Mouse (Mus musculus): ENCODE data around the gene Oas1c. TPM values are rescaled to one million over a fixed set of nuclear protein-coding genes. Genes with fewer than 3 reads are reported as not detected.

Oas1c gene
- polyA plus RNA-seq, 1 experiment, result 1.2 TPM

- DNase-seq, result peak; percentile 20 to 50
- WGBS, result 16% methylated on average over 2 of the region's 2 CpGs
- no peak overlapping the region for H3K4me3 ChIP-seq (replicated peaks; ENCODE audit: insufficient read depth, low read depth, low read length)
- H3K27me3 ChIP-seq (ENCODE audit: control insufficient read depth, insufficient read depth, low read length), result no peaks in the 10 kb centered on the region
- H3K4me1 ChIP-seq (ENCODE audit: control insufficient read depth, insufficient read depth, low read length), result no peaks in the 10 kb centered on the region
- TF ChIP-seq CTCF (IDR thresholded peaks at IDR 0.05; ENCODE audit: borderline replicate concordance, insufficient read depth, low read depth, low read length) (peak; percentile 65; the same call in 1 of the 2 replicates), POLR2A (IDR thresholded peaks at IDR 0.05; ENCODE audit: borderline replicate concordance, insufficient read depth, low read length) (no peak)
- H3K27ac ChIP-seq (ENCODE audit: insufficient read depth, low read length), result no peak overlapping the region
Observed at GRCm38 (mm10) chr5:120793043-120793442, 19.3 kb downstream of the Oas1c start.

GRCm38 (mm10) chr5:120787042-120787441 is 25.3 kb downstream of the Oas1c start:
- Histone ChIP-seq H3K27ac (ENCODE audit: insufficient read depth, low read length) (no peak overlapping the region), H3K4me3 (replicated peaks; ENCODE audit: insufficient read depth, low read depth, low read length) (no peak overlapping the region), H3K4me1 (ENCODE audit: control insufficient read depth, insufficient read depth, low read length) (no peaks in the 10 kb centered on the region), H3K27me3 (ENCODE audit: control insufficient read depth, insufficient read depth, low read length) (no peaks in the 10 kb centered on the region)
- WGBS, result 56% methylated on average over 3 of the region's 3 CpGs
- TF ChIP-seq CTCF (IDR thresholded peaks at IDR 0.05; ENCODE audit: borderline replicate concordance, insufficient read depth, low read depth, low read length) (no peak), POLR2A (IDR thresholded peaks at IDR 0.05; ENCODE audit: borderline replicate concordance, insufficient read depth, low read length) (no peak)
- no peak for DNase-seq

DNA sequence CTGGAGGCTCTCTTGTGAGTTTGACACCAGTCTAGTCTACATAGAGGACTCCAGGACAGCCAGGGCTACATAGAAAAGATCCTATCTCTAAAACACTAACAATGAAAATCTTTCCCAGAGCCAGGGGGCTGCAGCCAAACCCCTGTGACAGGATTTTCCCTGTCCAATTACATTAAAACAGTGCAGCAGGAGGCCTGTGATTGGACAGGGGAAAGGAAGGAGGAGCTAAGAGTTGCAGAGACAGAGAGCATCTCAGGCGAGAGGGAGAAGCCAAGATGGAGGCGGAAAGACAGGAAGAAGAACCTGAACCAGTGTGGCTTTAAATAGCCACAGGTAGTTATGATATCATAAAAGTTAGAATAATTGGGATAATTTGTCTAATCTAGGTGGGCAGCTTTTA is 29.9 kb downstream of the Oas1c start:
- Histone ChIP-seq H3K27ac (ENCODE audit: insufficient read depth, low read length) (no peak overlapping the region), H3K4me1 (ENCODE audit: control insufficient read depth, insufficient read depth, low read length) (no peaks in the 10 kb centered on the region), H3K4me3 (replicated peaks; ENCODE audit: insufficient read depth, low read depth, low read length) (no peak overlapping the region), H3K27me3 (ENCODE audit: control insufficient read depth, insufficient read depth, low read length) (no peaks in the 10 kb centered on the region)
- no peak for DNase-seq
- WGBS, result 79% methylated on average over 2 of the region's 2 CpGs
- TF ChIP-seq POLR2A (IDR thresholded peaks at IDR 0.05; ENCODE audit: borderline replicate concordance, insufficient read depth, low read length) (no peak), CTCF (IDR thresholded peaks at IDR 0.05; ENCODE audit: borderline replicate concordance, insufficient read depth, low read depth, low read length) (no peak)

GRCm38 (mm10) chr5:120781646-120782045 is 30.7 kb downstream of the Oas1c start:
- 81% methylated on average over 1 of the region's 1 CpGs for WGBS
- no peak overlapping the region for H3K4me3 ChIP-seq (replicated peaks; ENCODE audit: insufficient read depth, low read depth, low read length)
- H3K27ac ChIP-seq (ENCODE audit: insufficient read depth, low read length), result no peak overlapping the region
- no peaks in the 10 kb centered on the region for H3K4me1 ChIP-seq (ENCODE audit: control insufficient read depth, insufficient read depth, low read length)
- no peaks in the 10 kb centered on the region for H3K27me3 ChIP-seq (ENCODE audit: control insufficient read depth, insufficient read depth, low read length)
- DNase-seq, result no peak
- TF ChIP-seq CTCF (IDR thresholded peaks at IDR 0.05; ENCODE audit: borderline replicate concordance, insufficient read depth, low read depth, low read length), result no peak
- no peak for TF ChIP-seq POLR2A (IDR thresholded peaks at IDR 0.05; ENCODE audit: borderline replicate concordance, insufficient read depth, low read length)

DNA sequence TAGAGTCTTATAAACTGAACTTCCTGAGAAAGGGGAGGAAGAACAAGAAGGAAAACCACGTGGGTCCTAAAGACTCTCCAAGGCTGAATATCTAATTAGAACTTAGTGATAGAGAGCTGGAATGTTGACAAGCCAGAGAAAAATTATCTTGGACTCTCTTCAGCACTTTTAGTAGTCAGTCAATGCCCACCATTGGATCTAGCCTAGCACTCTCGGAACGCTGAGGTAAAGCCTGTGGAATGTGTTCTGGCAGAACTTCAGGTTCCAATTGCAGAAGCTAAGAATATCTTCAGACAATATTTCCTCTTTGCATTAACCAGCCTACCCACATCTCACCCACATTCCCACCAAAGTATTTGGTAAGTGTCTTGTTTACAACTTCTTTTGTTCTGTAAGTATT is 32.4 kb downstream of the Oas1c start:
- WGBS, result 38% methylated on average over 3 of the region's 3 CpGs
- Histone ChIP-seq H3K4me1 (ENCODE audit: control insufficient read depth, insufficient read depth, low read length) (no peaks in the 10 kb centered on the region), H3K27ac (ENCODE audit: insufficient read depth, low read length) (no peak overlapping the region), H3K4me3 (replicated peaks; ENCODE audit: insufficient read depth, low read depth, low read length) (no peak overlapping the region), H3K27me3 (ENCODE audit: control insufficient read depth, insufficient read depth, low read length) (no peaks in the 10 kb centered on the region)
- no peak for DNase-seq
- TF ChIP-seq CTCF (IDR thresholded peaks at IDR 0.05; ENCODE audit: borderline replicate concordance, insufficient read depth, low read depth, low read length), result no peak
- no peak for TF ChIP-seq POLR2A (IDR thresholded peaks at IDR 0.05; ENCODE audit: borderline replicate concordance, insufficient read depth, low read length)

GRCm38 (mm10) chr5:120778941-120779340 is 33.4 kb downstream of the Oas1c start:
- 83% methylated on average over 2 of the region's 2 CpGs for WGBS
- no peak overlapping the region for H3K27ac ChIP-seq (ENCODE audit: insufficient read depth, low read length)
- H3K4me1 ChIP-seq (ENCODE audit: control insufficient read depth, insufficient read depth, low read length), result no peaks in the 10 kb centered on the region
- H3K4me3 ChIP-seq (replicated peaks; ENCODE audit: insufficient read depth, low read depth, low read length), result no peak overlapping the region
- no peaks in the 10 kb centered on the region for H3K27me3 ChIP-seq (ENCODE audit: control insufficient read depth, insufficient read depth, low read length)
- no peak for DNase-seq
- no peak for TF ChIP-seq POLR2A (IDR thresholded peaks at IDR 0.05; ENCODE audit: borderline replicate concordance, insufficient read depth, low read length)
- no peak for TF ChIP-seq CTCF (IDR thresholded peaks at IDR 0.05; ENCODE audit: borderline replicate concordance, insufficient read depth, low read depth, low read length)

- Histone ChIP-seq H3K4me3 (replicated peaks; ENCODE audit: insufficient read depth, low read depth, low read length) (no peak within 1 kb of the TSS), H3K27me3 (ENCODE audit: control insufficient read depth, insufficient read depth, low read length) (no peaks in the 10 kb centered on the region), H3K27ac (ENCODE audit: insufficient read depth, low read length) (no peak within 1 kb of the TSS), H3K4me1 (ENCODE audit: control insufficient read depth, insufficient read depth, low read length) (no peaks in the 10 kb centered on the region)
- TF ChIP-seq POLR2A (IDR thresholded peaks at IDR 0.05; ENCODE audit: borderline replicate concordance, insufficient read depth, low read length), result no peak
- TF ChIP-seq CTCF (IDR thresholded peaks at IDR 0.05; ENCODE audit: borderline replicate concordance, insufficient read depth, low read depth, low read length), result no peak
- DNase-seq, result no peak
- 75% methylated on average over 9 of the region's 9 CpGs for WGBS
Observed at GRCm38 (mm10) chr5:120777478-120777877, 34.8 kb downstream of the Oas1c start, which contains the start of gene Oas3. TSS of gene Oas3 (minus strand) at chr5:120777661.

DNA sequence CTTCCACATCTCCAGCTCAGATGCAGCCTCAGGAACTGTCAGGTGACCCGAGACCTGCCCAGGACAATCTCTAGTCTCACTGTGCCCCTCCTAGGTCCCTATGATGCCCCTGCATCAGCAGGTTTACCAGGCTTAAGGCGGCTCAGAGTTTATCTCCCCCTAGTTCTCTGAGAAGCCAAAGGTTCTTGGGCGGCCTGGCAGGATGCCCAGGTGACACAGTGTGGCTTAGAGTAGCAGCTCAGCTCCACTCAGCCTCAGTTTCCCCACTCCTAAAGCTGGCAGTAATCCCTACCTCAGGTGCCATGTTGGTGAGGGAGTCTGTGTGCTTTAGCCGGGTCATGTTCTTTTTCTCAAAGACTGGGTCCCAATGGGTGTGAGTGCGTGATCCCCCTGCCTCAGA is 35.5 kb downstream of the Oas1c start:
- WGBS, result 78% methylated on average over 5 of the region's 5 CpGs
- Histone ChIP-seq H3K4me1 (ENCODE audit: control insufficient read depth, insufficient read depth, low read length) (no peaks in the 10 kb centered on the region), H3K27me3 (ENCODE audit: control insufficient read depth, insufficient read depth, low read length) (no peaks in the 10 kb centered on the region), H3K27ac (ENCODE audit: insufficient read depth, low read length) (no peak overlapping the region), H3K4me3 (replicated peaks; ENCODE audit: insufficient read depth, low read depth, low read length) (no peak overlapping the region)
- TF ChIP-seq POLR2A (IDR thresholded peaks at IDR 0.05; ENCODE audit: borderline replicate concordance, insufficient read depth, low read length), result no peak
- no peak for TF ChIP-seq CTCF (IDR thresholded peaks at IDR 0.05; ENCODE audit: borderline replicate concordance, insufficient read depth, low read depth, low read length)
- DNase-seq, result no peak

All from cerebellum, adult 2 months (tissue).